Mouse (Mus musculus) hindbrain, embryonic 14.5 days (tissue): ENCODE results near the gene Vmn1r120. TPM values are rescaled to one million over a fixed set of nuclear protein-coding genes. Genes with fewer than 3 reads are reported as not detected.
"Not testable (repeated sequence)": the region's sequence is repeated elsewhere in the genome, so short reads cannot be mapped to it uniquely, and the experiment has no call there.

ENCODE experiments used
- ATAC-seq: fragments of 200-750 bp; cut with Nextera tagmentation; 2 replicates; pipeline ENCODE4 v1.8.0; 2017; ENCODE audit warnings: moderate number of reproducible peaks, mild to moderate bottlenecking, moderate TSS enrichment, moderate library complexity; ENCODE audit not compliant: low FRiP score
- DNase-seq: peaks from one replicate; pipeline ENCODE4 v3.0.0-alpha.2; 2015; ENCODE audit warnings: low spot score
- H3K27ac ChIP-seq: fragments of 300-500 bp; sonication (generic); 2 replicates; pipeline ENCODE4 v1.5.1; 2014; ENCODE audit warnings: mild to moderate bottlenecking, moderate library complexity
- H3K27me3 ChIP-seq: fragments of 300-500 bp; sonication (generic); 2 replicates; pipeline ENCODE4 v1.6.1; 2014; ENCODE audit warnings: mild to moderate bottlenecking, low read length, mixed read lengths; ENCODE audit not compliant: control insufficient read depth, insufficient read depth
- H3K36me3 ChIP-seq: fragments of 300-500 bp; sonication (generic); replicated peaks from 2 replicates; pipeline ENCODE4 v1.6.1; 2014; ENCODE audit not compliant: control insufficient read depth, insufficient read depth
- H3K4me1 ChIP-seq: fragments of 300-500 bp; sonication (generic); replicated peaks from 2 replicates; pipeline ENCODE4 v1.6.1; 2014; ENCODE audit warnings: antibody characterized with exemption, low read length, mixed read lengths; ENCODE audit not compliant: control insufficient read depth, insufficient read depth
- H3K4me2 ChIP-seq: fragments of 300-500 bp; sonication (generic); replicated peaks from 2 replicates; pipeline ENCODE4 v1.6.1; 2014; ENCODE audit warnings: mild to moderate bottlenecking, moderate library complexity
- H3K4me3 ChIP-seq: fragments of 300-500 bp; sonication (generic); replicated peaks from 2 replicates; pipeline ENCODE4 v1.5.1; 2014; ENCODE audit warnings: mild to moderate bottlenecking, low read length
- H3K9ac ChIP-seq: fragments of 300-500 bp; sonication (generic); 2 replicates; pipeline ENCODE4 v1.6.1; 2014
- H3K9me3 ChIP-seq: fragments of 300-500 bp; sonication (generic); 2 replicates; pipeline ENCODE4 v1.6.1; 2016; ENCODE audit warnings: low read length; ENCODE audit not compliant: control insufficient read depth
- WGBS: fragments of 180-500 bp; shearing (Covaris S2); extraction: QIAGEN DNeasy Blood & Tissue Kit; methylation state at CpG from one replicate; pipeline ENCODE4 v1.1.7; 2014; 5-methylcytosine and 5-hydroxymethylcytosine counted together
- polyA plus RNA-seq: library from polyadenylated mRNA; unstranded; fragments of >200 nt; fragmentation: Nextera tagmentation; extraction: Ambion mirVana; gene quantifications from 2 replicates; pipeline ENCODE4 v1.2.1, GENCODE M21; 2014

The Vmn1r120 gene
- polyA plus RNA-seq = not detected in 2 replicates

DNA sequence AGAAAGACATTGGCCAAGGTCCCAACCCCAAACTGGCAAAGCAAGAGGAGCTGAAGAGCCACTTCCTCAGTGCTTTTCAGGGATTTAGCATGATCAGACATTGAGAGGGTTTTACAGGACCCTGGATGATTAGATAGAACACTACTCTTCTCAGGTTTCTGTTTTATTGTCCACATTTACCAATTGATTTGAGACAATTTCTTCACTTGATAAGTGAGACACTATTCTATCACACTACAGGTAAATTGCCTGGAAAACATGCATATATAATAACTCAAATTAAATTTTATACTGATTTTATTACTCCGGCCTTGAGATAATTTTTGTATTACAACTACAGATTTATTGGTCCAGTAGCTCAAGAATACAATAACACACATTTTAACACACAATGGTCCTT, at the start of gene Vmn1r120:
Gene Vmn1r120, minus strand, starts transcription at position 101 of the 400 bp plus-strand sequence.
- H3K9me3 ChIP-seq, DNase-seq: not testable (repeated sequence)
- 83% methylated on average over 1 of the region's 1 CpGs for WGBS

DNA sequence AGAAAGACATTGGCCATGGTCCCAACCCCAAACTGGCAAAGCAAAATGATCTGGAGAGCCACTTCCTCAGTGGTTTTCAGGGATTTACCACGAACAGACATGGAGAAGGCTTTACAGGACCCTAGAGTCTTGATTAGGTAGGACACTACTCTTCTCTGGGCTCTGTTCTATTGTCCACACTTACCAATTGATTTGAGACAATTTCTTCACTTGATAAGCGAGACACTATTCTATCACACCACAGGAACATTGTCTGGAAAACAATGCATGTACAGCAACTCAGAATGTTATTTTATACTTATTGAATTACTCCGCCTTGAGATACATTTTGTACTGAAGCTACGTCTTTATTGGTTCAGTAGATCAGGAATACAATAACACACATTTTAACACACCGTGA, 44.8 kb upstream of the Vmn1r120 start, which contains the start of gene Vmn1r121:
Gene Vmn1r121, minus strand, starts transcription at position 101 of the 400 bp plus-strand sequence.
- not testable (repeated sequence) for H3K36me3 ChIP-seq, H3K9ac ChIP-seq, H3K27me3 ChIP-seq, H3K9me3 ChIP-seq, DNase-seq, H3K27ac ChIP-seq, H3K4me2 ChIP-seq, ATAC-seq, H3K4me1 ChIP-seq, H3K4me3 ChIP-seq
- 75% methylated on average over 4 of the region's 5 CpGs for WGBS

More for the DNA sequence above, at the start of gene Vmn1r120:
- not testable (repeated sequence) for H3K4me2 ChIP-seq, H3K36me3 ChIP-seq, H3K27ac ChIP-seq, H3K27me3 ChIP-seq, H3K9ac ChIP-seq, H3K4me3 ChIP-seq, H3K4me1 ChIP-seq, ATAC-seq

DNA sequence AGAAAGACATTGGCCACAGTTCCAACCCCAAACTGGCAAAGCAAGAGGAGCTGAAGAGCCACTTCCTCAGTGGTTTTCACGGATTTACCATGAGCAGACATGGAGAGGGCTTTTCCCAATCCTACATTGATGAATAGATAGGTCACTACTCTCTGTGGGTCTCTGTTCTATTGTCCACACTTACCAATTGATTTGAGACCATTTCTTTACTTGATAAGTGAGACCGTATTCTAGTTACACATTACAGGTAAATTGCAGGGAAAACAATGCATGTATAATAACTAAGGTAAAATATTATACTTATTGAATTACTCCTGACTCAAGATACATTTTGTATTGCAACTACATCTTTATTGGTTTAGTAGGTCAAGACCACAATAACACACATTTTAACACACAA, 41.2 kb downstream of the Vmn1r120 start, which contains the start of gene Vmn1r119:
Gene Vmn1r119, minus strand, starts transcription at position 101 of the 400 bp plus-strand sequence.
- not testable (repeated sequence) for H3K9ac ChIP-seq, H3K4me1 ChIP-seq, ATAC-seq, H3K27ac ChIP-seq, H3K4me3 ChIP-seq, H3K27me3 ChIP-seq, DNase-seq, H3K36me3 ChIP-seq, H3K4me2 ChIP-seq, H3K9me3 ChIP-seq
- no CpG with 5 or more reads among the region's 2 CpGs for WGBS

Other genes with a start within 250 kb of the Vmn1r120 start
- gene Vmn1r114, start 241.6 kb downstream of the Vmn1r120 start, polyA plus RNA-seq = not detected in 2 replicates
- gene Vmn1r115, start 208.8 kb downstream of the Vmn1r120 start, polyA plus RNA-seq = not detected in 2 replicates
- gene Vmn1r116, start 181.5 kb downstream of the Vmn1r120 start, polyA plus RNA-seq = not detected in 2 replicates
- gene Vmn1r117, start 169.7 kb downstream of the Vmn1r120 start, polyA plus RNA-seq = not detected in 2 replicates
- not detected in 2 replicates for gene Vmn1r118, start 141.4 kb downstream of the Vmn1r120 start, polyA plus RNA-seq
- gene Vmn1r119, start 41.3 kb downstream of the Vmn1r120 start, polyA plus RNA-seq = not detected in 2 replicates
- not detected in 2 replicates for gene Vmn1r121, start 44.7 kb upstream of the Vmn1r120 start, polyA plus RNA-seq
- not detected in 2 replicates for gene Vmn1r122, start 80.3 kb upstream of the Vmn1r120 start, polyA plus RNA-seq
- gene Vmn1r123, start 108.4 kb upstream of the Vmn1r120 start, polyA plus RNA-seq = not detected in 2 replicates
- gene Gm5157, start 136.6 kb upstream of the Vmn1r120 start, polyA plus RNA-seq = not detected in 2 replicates
- not detected in 2 replicates for gene Vmn1r124, start 206.8 kb upstream of the Vmn1r120 start, polyA plus RNA-seq
- gene Vmn1r125, start 218.4 kb upstream of the Vmn1r120 start, polyA plus RNA-seq = not detected in 2 replicates
- gene Vmn1r126, start 247.7 kb upstream of the Vmn1r120 start, polyA plus RNA-seq = not detected in 2 replicates